Mouse (Mus musculus) midbrain, embryonic 14.5 days (tissue): ENCODE measurements around the gene Nhej1. TPM values are rescaled to one million over a fixed set of nuclear protein-coding genes. Genes with fewer than 3 reads are reported as not detected.

Experiments
- ATAC-seq: fragments of 200-750 bp; cut with Nextera tagmentation; 2 replicates; pipeline ENCODE4 v1.8.0; 2017; ENCODE audit warnings: moderate number of reproducible peaks, moderate library complexity; ENCODE audit not compliant: low FRiP score, low TSS enrichment
- DNase-seq: peaks from one replicate; pipeline ENCODE4 v3.0.0-alpha.2; 2015
- H3K27ac ChIP-seq: fragments of 300-500 bp; sonication (generic); replicated peaks from 2 replicates; pipeline ENCODE4 v1.5.1; 2014; ENCODE audit warnings: mild to moderate bottlenecking, low read depth, low read length, moderate library complexity
- H3K27me3 ChIP-seq: fragments of 300-500 bp; sonication (generic); 2 replicates; pipeline ENCODE4 v1.6.1; 2014; ENCODE audit warnings: low read length, control low read depth, mixed read lengths; ENCODE audit not compliant: control insufficient read depth, insufficient read depth
- H3K36me3 ChIP-seq: fragments of 300-500 bp; sonication (generic); 2 replicates; pipeline ENCODE4 v1.6.1; 2014; ENCODE audit warnings: low read length, control low read depth; ENCODE audit not compliant: control insufficient read depth, insufficient read depth
- H3K4me1 ChIP-seq: fragments of 300-500 bp; sonication (generic); 2 replicates; pipeline ENCODE4 v1.6.1; 2014; ENCODE audit warnings: mild to moderate bottlenecking, antibody characterized with exemption, low read length, control low read depth; ENCODE audit not compliant: control insufficient read depth, insufficient read depth
- H3K4me2 ChIP-seq: fragments of 300-500 bp; sonication (generic); 2 replicates; pipeline ENCODE4 v1.6.1; 2014; ENCODE audit warnings: mild to moderate bottlenecking, low read length, moderate library complexity
- H3K4me3 ChIP-seq: fragments of 300-500 bp; sonication (generic); replicated peaks from 2 replicates; pipeline ENCODE4 v1.5.1; 2014; ENCODE audit warnings: low read depth, low read length
- H3K9ac ChIP-seq: fragments of 300-500 bp; sonication (generic); replicated peaks from 2 replicates; pipeline ENCODE4 v1.6.1; 2014; ENCODE audit warnings: mild to moderate bottlenecking, low read length, moderate library complexity
- H3K9me3 ChIP-seq: fragments of 300-500 bp; sonication (generic); 2 replicates; pipeline ENCODE4 v1.6.1; 2016; ENCODE audit warnings: low read length, control low read depth, mixed read lengths; ENCODE audit not compliant: control insufficient read depth
- WGBS: fragments of 180-500 bp; shearing (Covaris S2); extraction: QIAGEN DNeasy Blood & Tissue Kit; methylation state at CpG from one replicate; pipeline ENCODE4 v1.1.7; 2014; 5-methylcytosine and 5-hydroxymethylcytosine counted together
- polyA plus RNA-seq: library from polyadenylated mRNA; unstranded; fragments of >200 nt; fragmentation: Nextera tagmentation; extraction: Ambion mirVana; gene quantifications from 2 replicates; pipeline ENCODE4 v1.2.1, GENCODE M21; 2014

The Nhej1 gene
- polyA plus RNA-seq, 1 experiment from 2014 or later: 7.7 TPM

GRCm38 (mm10) chr1:74950576-74951490, 174.2 kb downstream of the Nhej1 start:
- DNase-seq: peak; percentile 44

GRCm38 (mm10) chr1:74950066-74950465, 174.9 kb downstream of the Nhej1 start:
- ATAC-seq (no peak), DNase-seq (peak; percentile 17)
- no peak overlapping the region for H3K27ac ChIP-seq
- H3K4me2 ChIP-seq: peak overlapping the region; percentile 54
- H3K27me3 ChIP-seq: peaks cover 89% of the 10 kb centered on the region
- H3K4me3 ChIP-seq: peak overlapping the region; percentile 31; the same call in 1 of the 2 replicates
- peaks cover 15% of the 10 kb centered on the region; the same call in 1 of the 2 replicates for H3K4me1 ChIP-seq
- no peaks in the 10 kb centered on the region for H3K36me3 ChIP-seq
- H3K9ac ChIP-seq: no peak overlapping the region; the same call in 1 of the 2 replicates
- WGBS: 3% methylated on average over 16 of the region's 16 CpGs
- no peaks in the 10 kb centered on the region for H3K9me3 ChIP-seq

More at GRCm38 (mm10) chr1:74950576-74951490, 174.2 kb downstream of the Nhej1 start:
- H3K27ac ChIP-seq: no peak overlapping the region
- H3K27me3 ChIP-seq: peaks cover 89% of the 10 kb centered on the region
- H3K36me3 ChIP-seq: no peaks in the 10 kb centered on the region
- peak overlapping the region; percentile 31 for H3K4me3 ChIP-seq
- peaks cover 15% of the 10 kb centered on the region; the same call in 1 of the 2 replicates for H3K4me1 ChIP-seq
- WGBS: under 1% methylated on average over 84 of the region's 84 CpGs
- ATAC-seq: no peak
- H3K4me2 ChIP-seq: peak overlapping the region; percentile 54
- H3K9me3 ChIP-seq: no peaks in the 10 kb centered on the region
- H3K9ac ChIP-seq: peak overlapping the region; percentile 31; the same call in 1 of the 2 replicates

GRCm38 (mm10) chr1:74949666-74950050, 175.3 kb downstream of the Nhej1 start:
- ATAC-seq: no peak; the same call in 1 of the 2 replicates
- H3K9ac ChIP-seq: no peak overlapping the region
- DNase-seq: no peak
- H3K4me3 ChIP-seq: no peak overlapping the region
- H3K27ac ChIP-seq: no peak overlapping the region
- no peak overlapping the region; the same call in 1 of the 2 replicates for H3K4me2 ChIP-seq
- WGBS: 4% methylated on average over 24 of the region's 24 CpGs
- peaks cover 15% of the 10 kb centered on the region; the same call in 1 of the 2 replicates for H3K4me1 ChIP-seq
- H3K27me3 ChIP-seq: peaks cover 85% of the 10 kb centered on the region
- no peaks in the 10 kb centered on the region for H3K9me3 ChIP-seq
- no peaks in the 10 kb centered on the region for H3K36me3 ChIP-seq

GRCm38 (mm10) chr1:74948784-74949665, 176.0 kb downstream of the Nhej1 start:
- peak overlapping the region; percentile 54; the same call in 1 of the 2 replicates for H3K4me2 ChIP-seq
- no peak overlapping the region for H3K9ac ChIP-seq
- peaks cover 80% of the 10 kb centered on the region for H3K27me3 ChIP-seq
- no peak overlapping the region for H3K27ac ChIP-seq
- no peaks in the 10 kb centered on the region for H3K36me3 ChIP-seq
- no peaks in the 10 kb centered on the region for H3K9me3 ChIP-seq
- H3K4me3 ChIP-seq: no peak overlapping the region
- peaks cover 15% of the 10 kb centered on the region; the same call in 1 of the 2 replicates for H3K4me1 ChIP-seq
- peak; percentile 48; the same call in 1 of the 2 replicates for ATAC-seq
- peak; percentile 79 for DNase-seq
- WGBS: 3% methylated on average over 20 of the region's 20 CpGs

GRCm38 (mm10) chr1:74947986-74948670, 176.9 kb downstream of the Nhej1 start:
- Histone ChIP-seq H3K9ac (no peak overlapping the region; the same call in 1 of the 2 replicates), H3K27me3 (peaks cover 74% of the 10 kb centered on the region), H3K4me3 (peak overlapping the region; percentile 22), H3K4me2 (peak overlapping the region; percentile 54), H3K9me3 (no peaks in the 10 kb centered on the region), H3K4me1 (peaks cover 15% of the 10 kb centered on the region; the same call in 1 of the 2 replicates), H3K27ac (no peak overlapping the region), H3K36me3 (no peaks in the 10 kb centered on the region)
- 1% methylated on average over 41 of the region's 41 CpGs for whole genome bisulfite sequencing
- DNase-seq (peak; percentile 39), ATAC-seq (no peak)

- DNase-seq (no peak), ATAC-seq (no peak)
- Histone ChIP-seq H3K27me3 (peaks cover 11% of the 10 kb centered on the region; the same call in 1 of the 2 replicates), H3K4me3 (no peak overlapping the region), H3K36me3 (no peaks in the 10 kb centered on the region), H3K4me2 (no peak overlapping the region), H3K4me1 (no peaks in the 10 kb centered on the region), H3K9ac (no peak overlapping the region), H3K9me3 (no peaks in the 10 kb centered on the region), H3K27ac (no peak overlapping the region)
- WGBS: 69% methylated on average over 12 of the region's 12 CpGs
Observed at GRCm38 (mm10) chr1:74941651-74942360, 183.2 kb downstream of the Nhej1 start.

GRCm38 (mm10) chr1:74939762-74940161, 185.2 kb downstream of the Nhej1 start:
- DNase-seq: no peak
- no peaks in the 10 kb centered on the region for H3K4me1 ChIP-seq
- ATAC-seq: no peak
- no peaks in the 10 kb centered on the region for H3K36me3 ChIP-seq
- no peak overlapping the region for H3K4me2 ChIP-seq
- no peak overlapping the region for H3K4me3 ChIP-seq
- H3K9me3 ChIP-seq: no peaks in the 10 kb centered on the region
- no peak overlapping the region for H3K9ac ChIP-seq
- WGBS: 9% methylated on average over 3 of the region's 3 CpGs
- H3K27me3 ChIP-seq: peaks cover 8% of the 10 kb centered on the region; the same call in 1 of the 2 replicates
- H3K27ac ChIP-seq: no peak overlapping the region
